8 mouse cellular contexts compared by ENCODE assay signal in the genomic region with DNA sequence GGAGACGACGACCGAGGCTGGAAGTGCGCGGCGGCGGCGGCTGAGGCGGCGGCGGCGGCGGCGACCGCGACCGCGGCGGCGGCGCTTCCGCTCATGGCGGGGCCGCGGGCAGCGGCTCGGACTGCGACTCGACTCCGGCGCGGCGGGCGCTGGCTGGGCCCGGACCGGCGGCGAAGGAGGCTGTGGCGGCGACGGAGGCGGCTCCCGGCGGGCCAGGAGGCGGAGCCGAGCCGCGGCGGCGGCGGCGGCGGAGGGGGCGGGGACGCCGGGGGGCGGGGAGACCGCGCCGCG. TPM values are rescaled to one million over a fixed set of nuclear protein-coding genes. Genes with fewer than 3 reads are reported as not detected.
DNase-seq lines count a peak whose midpoint lies in the region; ATAC-seq and TF ChIP-seq lines count a peak whose summit lies in the region.

Rnf38 (minus strand) TSS at position 77 of the 291 bp plus-strand sequence.

- H3K4me3 ChIP-seq in intestine, postnatal 0 days (ENCODE audit: low read depth, low read length) = peak within 1 kb of the TSS; percentile 84
- peak within 1 kb of the TSS; percentile 95 for H3K4me3 ChIP-seq in midbrain, embryonic 11.5 days (ENCODE audit: low read depth, low read length)

- peak within 1 kb of the TSS; percentile 90 for H3K27ac ChIP-seq in intestine, postnatal 0 days (ENCODE audit: low read depth, low read length)
- H3K27ac ChIP-seq in midbrain, embryonic 11.5 days (ENCODE audit: low read depth, low read length) = peak within 1 kb of the TSS; percentile 91

- peaks cover 4% of the 10 kb centered on the region; the same call in 1 of the 2 replicates for H3K4me1 ChIP-seq in intestine, postnatal 0 days (replicated peaks; ENCODE audit: control insufficient read depth, insufficient read depth, low read length)
- H3K4me1 ChIP-seq in midbrain, embryonic 11.5 days (ENCODE audit: control insufficient read depth, insufficient read depth, low read length) = peaks cover 20% of the 10 kb centered on the region

- DNase-seq in layer of hippocampus, adult 18-20 months (ENCODE audit: low spot score in 2 of 2) = no peak
- DNase-seq in layer of hippocampus, adult 9-11 months = no peak
- no peak for DNase-seq in adrenal gland, postnatal 4 days (ENCODE audit: low spot score in 2 of 2)
- DNase-seq in gastrocnemius, postnatal 36 days = no peak
- no peak for DNase-seq in midbrain, embryonic 11.5 days (ENCODE audit: low spot score, missing footprints)
- no peak for DNase-seq in cerebellum, adult 9-10 months
- DNase-seq in kidney, postnatal 4 days = no peak

- peak within 1 kb of the TSS; percentile 89 for H3K9ac ChIP-seq in intestine, postnatal 0 days (ENCODE audit: low read depth, low read length)
- peak within 1 kb of the TSS; percentile 89 for H3K9ac ChIP-seq in midbrain, embryonic 11.5 days (ENCODE audit: low read length)

- no peaks in the 10 kb centered on the region for H3K9me3 ChIP-seq in intestine, postnatal 0 days (ENCODE audit: control insufficient read depth)
- H3K9me3 ChIP-seq in midbrain, embryonic 11.5 days (ENCODE audit: control insufficient read depth, low read length) = no peaks in the 10 kb centered on the region

- no peak for TF ChIP-seq CTCF in intestine, postnatal 0 days (IDR thresholded peaks at IDR 0.05; ENCODE audit: low read depth)

- peak within 1 kb of the TSS; percentile 92 for H3K4me2 ChIP-seq in intestine, postnatal 0 days (replicated peaks; ENCODE audit: low read depth)
- H3K4me2 ChIP-seq in midbrain, embryonic 11.5 days = peak within 1 kb of the TSS; percentile 69

- no peaks in the 10 kb centered on the region for H3K27me3 ChIP-seq in intestine, postnatal 0 days (replicated peaks; ENCODE audit: control insufficient read depth, insufficient read depth, low read length)
- H3K27me3 ChIP-seq in midbrain, embryonic 11.5 days (ENCODE audit: control insufficient read depth, insufficient read depth, low read length) = no peaks in the 10 kb centered on the region; the same call in 1 of the 2 replicates

- H3K36me3 ChIP-seq in intestine, postnatal 0 days (ENCODE audit: control insufficient read depth, insufficient read depth) = no peaks in the 10 kb centered on the region
- H3K36me3 ChIP-seq in midbrain, embryonic 11.5 days (ENCODE audit: control insufficient read depth, insufficient read depth, low read length) = no peaks in the 10 kb centered on the region

- under 1% methylated on average over 26 of the region's 61 CpGs for WGBS in intestine, postnatal 0 days
- 5% methylated on average over 7 of the region's 61 CpGs for WGBS in midbrain, embryonic 11.5 days

- intact Hi-C loops in gastrocnemius, postnatal 36 days (cut with DNase I) = loop anchor here (2.0 kb wide), 1 partner anchor 65 kb away; no protein-coding TSS in a partner anchor

- no peak for ATAC-seq in intestine, postnatal 0 days
- ATAC-seq in midbrain, embryonic 11.5 days (ENCODE audit: low FRiP score) = no peak

RNA-seq across cellular contexts. Expression of gene Rnf38, which starts in this region (rescaled TPM):
- 10 to 100 TPM; 47.1 to 49.8 TPM for total RNA-seq in layer of hippocampus, adult 18-20 months (2021)
- total RNA-seq in adrenal gland, postnatal 4 days (2021) = 10 to 100 TPM; 61.0 to 65.1 TPM
- total RNA-seq in gastrocnemius, postnatal 36 days (2021) = 10 to 100 TPM; 14.4 to 14.7 TPM
- 6.0 and 6.5 TPM in 2 replicates for polyA plus RNA-seq in intestine, postnatal 0 days (2015; fragmentation: Nextera tagmentation; extraction: Ambion mirVana)
- 52.4 and 56.6 TPM in 2 replicates for polyA plus RNA-seq in midbrain, embryonic 11.5 days (2014; fragmentation: Nextera tagmentation; extraction: Ambion mirVana)
